Mouse (Mus musculus) E14TG2a.4 (cell line): ENCODE results near the gene Rab4a.

ENCODE experiments used
- CTCF ChIP-seq: conservative IDR thresholded peaks from 2 replicates; pipeline ENCODE4 v1.5.1; 2014; ENCODE audit warnings: low read length
- POU5F1 ChIP-seq: IDR thresholded peaks from 2 replicates; pipeline ENCODE4 v1.6.1; 2014; ENCODE audit warnings: low read length, borderline replicate concordance

GRCm38 (mm10) chr8:123797928-123798327 lies 7.9 kb upstream of the Rab4a start:
- no peak for TF ChIP-seq CTCF
- no peak for TF ChIP-seq POU5F1
